Mouse (Mus musculus) layer of hippocampus, postnatal 25 days (tissue): ENCODE data around the gene Trpv6. TPM values are rescaled to one million over a fixed set of nuclear protein-coding genes. Genes with fewer than 3 reads are reported as not detected.

Experiments
- DNase-seq, 2 experiments: peaks; one replicate each; pipeline ENCODE4 v3.0.0; 2022; ENCODE audit warnings: mixed read lengths in 2 of 2, low spot score in 1 of 2; ENCODE audit errors: extremely low spot score in 1 of 2
- total RNA-seq, 2 experiments: library from RNA; stranded (reverse); gene quantifications; 2 replicates each; pipeline ENCODE4 v1.2.3; 2021

Trpv6 gene
- total RNA-seq, result 1 to 10 TPM in 1 of 2 experiments, under 1 TPM in 1; 0.57 to 1.2 TPM

DNA sequence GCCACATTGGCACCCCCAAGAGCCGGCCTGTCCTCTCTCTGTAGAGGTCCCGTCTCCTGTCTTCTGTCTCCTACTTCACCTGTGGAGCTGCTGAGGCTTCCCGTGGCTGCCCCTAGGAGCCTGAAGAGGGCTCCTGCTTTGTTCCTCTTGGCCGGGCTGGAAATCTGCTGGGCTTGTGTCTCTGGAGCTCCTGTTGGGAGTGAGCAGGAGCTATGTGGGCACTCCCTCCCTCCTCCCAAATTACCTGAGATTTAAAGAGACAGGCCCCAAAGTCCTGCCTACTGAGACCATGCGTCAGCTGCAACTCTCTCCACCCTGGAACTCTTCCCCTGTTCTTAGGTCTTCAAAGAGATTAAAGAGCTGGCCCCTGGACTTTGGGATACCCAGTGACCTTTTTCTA is at the start of gene Trpv6:
Gene Trpv6, minus strand, starts transcription at position 228 of the 400 bp plus-strand sequence.
- no peak for DNase-seq

DNA sequence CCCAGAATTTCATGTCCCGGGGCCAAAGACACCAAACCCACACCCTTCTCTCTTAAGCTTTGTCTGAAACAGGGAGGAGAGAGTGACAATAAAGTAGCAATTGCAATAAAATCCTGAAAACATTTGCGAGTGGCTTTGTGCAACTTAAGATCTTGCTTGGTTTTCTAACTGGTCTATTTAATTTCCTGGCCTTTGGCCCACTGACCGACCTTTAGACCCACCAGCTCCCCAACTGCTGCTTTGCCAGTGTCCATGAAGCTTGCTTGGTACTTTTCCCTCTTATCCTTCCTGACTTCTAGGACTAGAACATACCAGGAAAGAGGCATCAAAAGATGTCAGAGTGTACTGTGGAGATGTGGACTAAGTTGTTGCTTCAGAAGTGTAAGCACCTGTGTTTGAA is 49.4 kb upstream of the Trpv6 start:
- DNase-seq, result no peak

DNA sequence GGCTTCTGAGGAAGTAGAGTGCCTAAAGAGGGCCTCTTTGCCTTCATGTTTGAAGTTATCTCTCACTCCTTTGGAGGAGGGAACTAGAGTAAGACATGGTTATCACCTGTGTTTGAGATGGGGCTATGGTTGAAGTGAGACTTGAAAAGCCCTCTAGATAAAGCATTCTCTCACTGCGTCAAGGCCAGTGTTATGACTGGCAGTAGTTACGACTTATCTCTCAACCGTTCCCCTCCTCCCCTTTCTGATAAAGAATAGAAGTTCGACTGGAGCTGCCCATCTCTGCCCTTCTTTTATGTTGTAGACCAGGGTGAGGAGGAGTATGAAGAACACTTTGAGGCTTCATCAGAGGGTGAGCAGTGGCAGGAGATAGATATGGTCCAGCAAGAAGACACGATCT is 48.7 kb upstream of the Trpv6 start:
- DNase-seq, result no peak

DNA sequence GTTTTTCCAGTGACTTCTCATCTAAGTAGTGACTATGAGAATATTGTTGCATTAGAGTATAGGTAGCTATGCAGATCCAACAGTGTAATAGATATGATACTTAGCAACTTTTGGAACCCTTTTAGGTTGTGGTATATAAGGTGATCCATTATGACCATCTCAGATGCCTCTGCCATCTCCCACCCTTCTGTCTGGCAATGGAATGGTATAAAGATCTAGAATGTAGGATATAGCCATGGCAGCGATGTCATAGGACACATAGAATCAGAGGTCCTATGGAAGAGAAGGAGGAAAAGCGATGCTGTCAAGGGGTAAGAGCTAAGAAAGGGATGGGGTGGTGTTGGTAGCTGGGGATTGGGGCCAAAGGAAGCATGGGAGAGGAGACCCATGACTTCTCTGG is 47.9 kb upstream of the Trpv6 start, which contains the start of gene Llcfc1:
Gene Llcfc1, plus strand, starts transcription at position 301 of the 400 bp plus-strand sequence.
- DNase-seq, result no peak

DNA sequence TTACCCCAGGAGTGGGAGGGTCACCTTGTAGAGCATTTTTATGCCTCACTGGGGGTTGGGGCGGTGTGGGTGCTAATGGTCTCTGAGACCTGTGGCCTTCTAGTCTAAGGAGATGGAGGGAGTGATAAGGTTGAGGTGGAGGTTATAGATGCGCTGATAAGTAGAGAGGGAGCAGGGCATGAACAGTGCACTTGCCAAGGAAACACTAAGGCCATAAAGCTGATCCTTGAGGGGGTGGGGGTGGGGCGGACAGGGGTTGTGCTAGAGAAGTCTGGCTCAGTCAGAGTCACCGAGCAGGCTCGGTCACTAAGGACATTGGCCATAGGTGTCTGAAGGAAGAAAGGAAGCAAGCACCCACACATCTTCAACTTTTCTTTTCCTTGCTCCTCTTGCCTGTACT is 45.5 kb upstream of the Trpv6 start:
- no peak for DNase-seq

DNA sequence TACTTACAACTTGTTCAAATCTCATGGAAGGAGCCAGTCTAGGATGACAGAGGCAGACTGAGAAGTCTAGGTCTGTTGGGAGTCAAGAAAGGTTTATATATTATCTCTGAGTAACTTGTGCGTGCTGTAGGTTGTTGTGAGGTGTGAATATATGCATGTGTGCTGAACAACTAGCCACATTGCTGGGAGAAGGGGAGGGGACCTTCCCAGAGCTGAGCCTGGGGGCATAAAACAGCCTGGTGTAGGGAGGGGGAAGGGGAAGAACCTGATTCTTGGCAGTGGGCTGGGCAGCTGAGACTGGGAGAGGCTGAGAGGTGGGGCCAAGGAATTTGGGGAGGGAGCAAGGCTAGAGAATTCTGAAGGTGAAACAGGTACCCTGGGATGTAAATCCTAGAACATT is 44.5 kb upstream of the Trpv6 start, which contains the start of gene Trpv5:
Gene Trpv5, minus strand, starts transcription at position 101 of the 400 bp plus-strand sequence.
- no peak for DNase-seq

DNA sequence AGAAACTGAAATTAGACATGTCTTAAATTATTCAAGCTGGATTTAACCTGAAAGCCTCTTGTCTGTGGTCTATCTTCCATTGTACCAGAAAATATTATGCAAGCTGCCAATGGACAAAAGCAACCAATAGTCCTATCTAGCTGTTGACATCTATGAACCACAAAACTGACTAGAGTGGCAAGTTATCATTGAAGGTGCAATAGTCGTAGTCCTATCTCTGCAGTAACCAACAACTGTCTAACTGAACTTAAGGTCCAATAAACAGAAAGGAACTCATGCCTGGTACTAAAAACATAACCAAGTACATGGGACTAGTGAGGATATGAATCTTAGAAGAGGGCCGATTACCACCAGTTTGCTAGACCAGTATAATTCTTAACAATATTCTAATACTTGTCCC is 40.3 kb upstream of the Trpv6 start:
- no peak for DNase-seq

DNA sequence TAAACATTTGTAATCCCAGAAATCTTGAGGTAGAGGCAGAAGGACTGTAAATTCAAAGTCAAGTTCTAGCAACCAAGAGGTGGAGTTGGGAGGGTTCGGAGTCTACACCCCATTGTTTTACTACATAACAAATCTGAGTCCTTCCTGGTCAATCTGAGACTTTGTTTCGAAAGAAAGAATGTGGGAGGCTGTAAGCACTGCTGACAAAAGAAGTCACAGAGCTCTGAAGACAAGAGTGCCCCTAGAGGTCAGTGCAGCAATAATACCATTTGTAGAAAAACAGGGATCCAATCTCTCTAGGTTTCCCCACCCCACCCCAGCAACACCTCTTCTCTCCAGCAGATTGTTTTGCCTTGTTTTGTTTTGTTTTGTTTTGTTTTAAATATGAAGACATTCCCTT is 26.1 kb upstream of the Trpv6 start:
- DNase-seq, result no peak

DNA sequence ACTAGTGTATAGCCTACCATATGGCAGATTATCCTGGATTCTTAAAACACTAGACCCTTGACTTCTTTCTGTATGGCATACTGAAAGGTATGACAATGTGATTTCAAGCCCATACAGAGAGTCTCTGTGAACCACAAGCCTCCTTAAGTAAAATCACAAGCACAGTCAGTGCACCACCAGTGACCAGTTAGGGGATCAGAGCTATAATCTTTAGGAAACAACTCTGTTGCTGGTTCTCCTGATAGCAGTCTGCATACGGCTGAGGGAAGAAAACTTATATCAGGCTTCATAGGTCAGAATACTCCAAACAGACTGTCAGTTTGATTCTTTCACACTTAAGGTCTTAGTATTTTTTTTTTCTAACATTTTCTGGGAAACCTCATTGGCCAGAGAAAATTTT is 22.3 kb upstream of the Trpv6 start:
- no peak for DNase-seq

DNA sequence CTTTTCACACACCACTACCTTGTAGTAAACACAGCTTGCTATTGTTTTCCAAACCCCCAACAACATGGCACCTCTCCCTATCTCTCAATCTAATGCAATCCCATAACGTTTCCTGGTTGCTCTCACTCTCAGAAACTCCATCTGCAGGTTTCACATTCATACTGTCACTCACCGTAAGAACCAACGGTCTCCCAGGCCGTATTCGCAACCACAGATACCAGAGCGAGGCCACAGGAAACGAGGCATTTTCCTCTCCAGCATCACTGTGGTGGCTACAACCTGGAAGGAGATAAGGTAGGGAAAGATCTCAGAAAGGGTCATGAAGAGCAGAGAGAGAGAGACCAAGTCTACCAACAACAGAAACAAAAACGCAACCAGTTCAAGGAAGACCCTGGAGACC is 18.4 kb upstream of the Trpv6 start:
- DNase-seq, result no peak

DNA sequence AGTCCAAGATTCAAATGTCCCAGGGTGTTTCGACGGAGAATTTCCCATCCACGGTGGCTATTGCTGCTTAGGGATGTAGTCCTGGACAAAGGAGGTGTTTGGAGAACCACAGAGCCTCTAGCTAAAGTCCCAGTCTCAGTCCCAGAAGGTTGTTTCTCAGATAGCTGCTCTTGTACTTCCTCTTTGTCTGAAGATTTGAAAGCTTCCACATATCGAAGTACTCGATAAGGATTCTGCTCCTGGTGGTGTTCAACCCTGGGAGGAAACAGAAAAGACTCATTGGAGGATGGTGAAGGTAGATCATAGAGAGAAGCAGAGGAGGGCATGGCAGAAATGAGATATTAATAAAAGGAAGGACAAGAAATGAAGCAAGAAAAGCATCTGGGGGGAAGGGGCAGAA is 17.0 kb upstream of the Trpv6 start:
- no peak for DNase-seq

DNA sequence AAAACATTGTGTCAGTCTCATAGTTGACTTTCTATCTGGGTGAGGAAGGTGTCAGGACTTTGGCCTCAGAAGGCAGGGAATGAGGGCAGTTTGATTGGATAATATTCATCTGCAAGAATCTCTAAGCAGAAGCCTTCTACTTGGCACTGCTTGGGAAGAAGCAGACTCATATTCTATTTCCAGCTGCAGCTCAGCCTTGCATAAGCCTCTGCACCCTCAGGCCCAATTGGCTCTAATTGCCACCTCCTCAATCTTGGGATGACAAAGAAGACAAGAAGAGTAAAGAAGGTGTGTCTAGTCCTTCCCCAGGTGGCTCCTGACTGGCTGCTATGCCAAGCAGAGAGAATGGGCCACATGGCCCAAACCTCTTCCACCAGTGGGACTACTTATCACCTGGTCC is 10.5 kb upstream of the Trpv6 start:
- DNase-seq, result no peak

DNA sequence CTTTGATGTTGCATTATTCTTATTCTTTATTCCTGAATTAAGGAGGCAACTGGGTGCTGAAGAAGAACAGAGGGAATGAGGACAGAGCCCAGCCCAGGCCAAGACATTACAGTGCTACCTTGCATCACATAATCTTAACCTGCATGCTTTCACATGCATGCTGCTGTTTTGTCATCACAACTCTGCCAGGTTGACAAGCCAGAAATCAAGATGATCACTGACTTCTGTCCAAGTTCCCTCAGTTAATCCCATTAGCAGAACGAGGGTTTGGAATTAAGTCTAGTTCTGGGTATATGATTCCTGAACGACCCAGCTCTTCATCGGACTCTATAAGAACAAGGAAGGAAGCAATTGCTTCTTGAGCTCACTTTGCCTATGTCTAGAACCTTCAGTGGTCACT is 10.0 kb upstream of the Trpv6 start:
- DNase-seq, result no peak

DNA sequence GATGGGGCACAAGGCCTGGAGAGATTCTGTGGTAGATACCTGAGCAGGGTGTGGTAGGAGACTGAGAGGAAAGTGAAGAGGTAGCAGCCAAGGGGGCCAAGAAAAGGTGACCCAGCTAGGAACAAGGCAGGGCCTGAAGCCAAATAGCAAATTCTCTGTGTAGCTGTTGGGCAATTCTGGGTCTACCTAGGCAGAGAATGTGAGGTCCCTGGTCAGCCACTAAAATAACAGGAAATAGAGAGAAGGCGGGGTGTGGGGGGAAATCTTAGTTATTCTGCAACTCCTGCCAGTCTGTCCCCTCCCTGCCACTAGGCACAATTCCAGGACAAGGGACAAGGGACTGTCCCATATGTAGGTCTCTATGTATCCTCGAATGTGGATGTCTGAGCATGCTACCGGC is 7.0 kb upstream of the Trpv6 start:
- DNase-seq, result no peak

DNA sequence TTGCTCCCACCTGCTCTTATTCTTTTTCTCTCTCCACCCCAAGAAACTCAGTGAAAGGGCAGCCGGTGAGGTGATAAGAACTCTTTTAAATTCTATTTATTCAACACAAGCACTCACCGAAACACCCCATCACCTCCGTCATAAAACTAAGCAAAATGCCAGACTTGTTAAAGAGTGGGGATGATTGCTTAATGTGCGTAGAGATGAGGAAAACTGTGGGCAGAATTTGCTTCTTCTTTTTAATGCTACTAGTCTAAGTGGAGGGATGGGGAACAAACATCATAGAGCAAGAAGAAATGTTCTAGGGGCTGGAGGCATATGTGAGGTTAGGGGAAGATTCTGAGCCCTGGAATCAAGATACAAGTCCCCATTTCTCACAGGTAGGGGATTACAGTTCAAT is 6.6 kb upstream of the Trpv6 start:
- no peak for DNase-seq

DNA sequence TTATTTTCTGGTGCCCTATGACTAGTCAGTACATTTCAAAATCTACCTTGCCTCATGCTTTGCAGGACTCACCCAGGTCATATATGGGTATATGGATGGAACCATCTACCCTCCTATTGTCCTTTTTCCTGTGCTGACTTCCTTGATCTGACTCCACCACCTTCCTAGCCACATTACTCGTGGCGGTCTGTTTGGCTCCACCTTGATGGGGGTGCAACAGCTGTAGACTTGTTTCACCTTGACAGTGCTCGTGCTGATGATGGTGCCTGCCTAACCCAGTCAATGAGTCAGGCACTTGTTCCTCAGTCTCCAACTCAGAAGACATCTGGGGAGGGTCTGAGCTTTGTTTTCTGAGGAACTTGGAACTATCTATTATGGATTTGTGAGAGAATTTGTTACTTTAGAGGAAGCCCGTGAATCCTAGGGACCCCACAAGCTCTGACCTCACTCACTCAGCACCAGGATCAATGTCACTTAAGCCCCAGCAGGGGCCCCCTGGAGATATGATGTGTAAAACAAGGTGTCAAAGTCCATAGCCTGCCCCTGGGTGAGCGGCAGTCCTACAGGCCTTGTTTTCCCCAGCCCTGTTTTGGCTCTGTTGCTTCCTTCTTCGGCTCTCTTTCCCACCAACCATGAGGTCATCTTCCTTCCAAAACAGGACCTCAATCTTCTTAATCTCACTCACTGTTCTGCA is 5.1 kb upstream of the Trpv6 start:
- DNase-seq, result no peak

DNA sequence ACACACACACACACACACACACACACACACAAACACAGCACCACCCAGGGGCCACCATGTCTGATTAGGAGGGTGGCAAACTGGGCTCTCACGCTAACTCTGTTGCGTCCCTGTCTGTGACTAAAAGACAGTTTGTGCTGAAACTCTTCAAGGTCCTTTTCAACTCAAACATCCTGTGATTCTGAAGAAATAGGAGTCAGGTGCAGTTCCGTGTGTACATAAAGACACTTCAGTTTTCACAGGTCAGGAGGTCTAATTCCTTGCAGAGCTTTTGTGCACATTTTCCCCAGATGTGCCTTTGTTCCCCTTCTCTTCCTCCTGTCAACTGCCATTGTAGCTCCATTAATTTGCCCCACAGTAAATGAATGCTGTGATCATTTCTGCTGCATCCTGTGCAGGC is 4.2 kb upstream of the Trpv6 start:
- no peak for DNase-seq

DNA sequence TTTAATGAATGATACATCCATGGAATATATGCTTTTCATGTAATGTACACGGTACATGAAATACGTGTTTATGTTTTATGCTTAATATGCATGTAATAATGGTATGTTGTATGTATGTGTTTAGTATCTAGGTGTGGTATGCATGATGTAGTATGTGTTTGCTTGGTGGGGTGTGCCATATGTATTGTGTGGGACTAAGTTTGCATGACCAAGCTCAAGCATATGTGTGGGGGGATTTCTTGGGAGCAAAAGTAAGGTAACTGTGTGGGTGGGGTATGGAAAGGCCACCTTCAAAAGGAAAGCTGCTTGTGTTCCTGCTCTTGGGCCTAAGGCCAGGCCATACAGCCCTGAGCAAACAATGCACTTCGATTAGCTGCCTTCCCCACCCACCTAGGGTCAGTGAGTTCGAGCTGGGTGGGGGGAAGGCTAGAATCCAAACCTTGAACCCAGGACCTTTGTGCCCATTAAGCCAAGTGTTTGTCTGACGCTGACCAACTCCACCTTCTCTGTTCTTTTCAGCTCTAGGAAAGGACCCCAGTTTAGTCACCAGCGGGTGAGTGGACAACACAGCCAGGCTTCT is 1.8 kb upstream of the Trpv6 start:
- no peak for DNase-seq

DNA sequence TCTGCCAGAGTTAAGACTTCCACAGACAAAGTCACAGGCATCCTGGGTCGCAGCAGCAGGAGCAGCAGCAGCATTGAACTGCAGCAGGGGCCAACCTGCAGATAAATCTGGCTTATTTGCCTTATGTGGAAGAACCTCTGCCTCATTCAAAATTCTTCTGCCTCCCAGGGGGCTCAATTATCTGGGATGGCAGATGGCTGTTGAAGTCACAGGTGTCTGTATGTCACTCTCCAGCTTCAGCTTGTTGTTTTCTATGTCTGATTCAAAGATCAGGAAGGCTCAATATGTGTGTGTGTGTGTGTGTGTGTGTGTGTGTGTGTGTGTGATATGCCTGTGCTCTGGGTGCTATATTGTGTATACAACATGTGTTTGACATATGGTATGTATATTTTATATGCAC is 1.2 kb upstream of the Trpv6 start:
- no peak for DNase-seq

DNA sequence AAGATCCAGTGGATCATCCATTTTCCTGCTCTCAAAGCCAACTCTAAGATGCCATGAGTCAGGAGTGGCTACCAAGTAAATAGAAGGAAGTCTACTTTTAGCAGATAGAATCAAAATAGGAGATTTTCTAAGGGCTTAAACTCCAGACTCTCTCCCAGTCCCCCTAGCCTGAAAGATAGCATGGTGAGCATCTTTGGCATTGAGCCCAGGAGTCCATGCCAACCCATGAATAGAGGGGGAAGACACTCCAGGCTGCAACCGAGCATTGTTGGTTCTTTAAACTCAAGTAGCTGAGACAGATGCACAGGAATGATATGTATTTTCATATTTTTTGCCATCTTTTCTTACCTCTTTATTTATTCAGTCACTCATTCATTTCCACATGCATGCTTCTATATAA is 994 bp downstream of the Trpv6 start:
- DNase-seq, result no peak

DNA sequence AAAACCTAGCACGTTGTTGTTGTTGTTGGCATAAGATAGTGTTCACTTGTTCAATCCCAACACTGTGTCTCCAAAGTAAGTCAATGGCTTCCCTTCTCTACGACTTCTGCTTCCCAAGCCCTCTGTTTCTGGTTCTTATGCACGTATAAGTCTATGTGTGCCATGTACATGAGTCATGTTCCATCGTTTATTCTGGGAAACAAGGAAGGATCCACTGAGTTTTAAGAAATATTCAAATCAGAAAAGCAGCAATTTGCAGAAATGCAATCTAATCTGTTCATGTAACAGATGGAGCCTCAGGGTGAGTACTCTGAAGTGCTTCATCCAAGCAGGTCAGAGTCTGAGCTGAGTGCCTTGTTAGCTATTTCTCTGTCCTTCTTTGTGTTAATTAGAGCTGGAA is 4.7 kb downstream of the Trpv6 start:
- DNase-seq, result no peak

DNA sequence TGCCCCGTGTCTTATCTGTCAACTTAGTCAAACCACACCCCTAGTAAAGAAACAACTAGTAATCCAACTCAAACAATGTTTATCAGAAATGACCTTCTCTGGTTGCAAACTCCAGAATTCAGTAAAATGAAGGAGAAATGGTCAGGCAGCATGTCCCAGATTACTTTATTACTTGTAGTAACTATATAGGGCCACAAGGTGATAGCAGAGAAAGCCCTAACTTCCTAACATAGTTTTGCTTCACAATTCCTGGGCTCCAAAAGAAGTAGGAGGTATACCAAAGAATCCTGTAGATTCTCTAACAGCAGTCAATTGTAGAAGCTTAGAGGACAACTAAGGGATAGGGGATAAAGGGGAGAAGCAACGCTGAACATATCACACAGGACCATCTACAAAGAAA is 5.4 kb downstream of the Trpv6 start:
- DNase-seq, result no peak
